Mouse (Mus musculus) gastrocnemius, adult 2 months (tissue): Measurements from ENCODE around the gene Ankrd33. TPM values are rescaled to one million over a fixed set of nuclear protein-coding genes. Genes with fewer than 3 reads are reported as not detected.
"Not testable (repeated sequence)": the region's sequence is repeated elsewhere in the genome, so short reads cannot be mapped to it uniquely, and the experiment has no call there.

Source experiments
- DNase-seq: peaks from one replicate; pipeline ENCODE4 v3.0.0; 2022
- H3K27ac ChIP-seq: fragments of 200-600 bp; 2 replicates; pipeline ENCODE4 v1.8.1; 2022; ENCODE audit warnings: mild to moderate bottlenecking
- H3K4me3 ChIP-seq: fragments of 200-600 bp; 2 replicates; pipeline ENCODE4 v1.8.1; 2022; ENCODE audit warnings: mild to moderate bottlenecking, moderate library complexity
- CTCF ChIP-seq: fragments of 200-600 bp; IDR thresholded peaks from 2 replicates; pipeline ENCODE4 v1.8.1; 2022; ENCODE audit warnings: antibody characterized with exemption, mild to moderate bottlenecking, moderate library complexity
- intact Hi-C: fragments of 180-260 bp; cut with DNase I; formaldehyde crosslinking; loops from one replicate; pipeline ENCODE4 v1.15.1; 2025
- total RNA-seq, 2 experiments: library from RNA; stranded (reverse); gene quantifications; 2 replicates each; pipeline ENCODE4 v1.2.3; 2021

Ankrd33 gene
- total RNA-seq, 2 experiments from 2014 or later, result not detected

DNA sequence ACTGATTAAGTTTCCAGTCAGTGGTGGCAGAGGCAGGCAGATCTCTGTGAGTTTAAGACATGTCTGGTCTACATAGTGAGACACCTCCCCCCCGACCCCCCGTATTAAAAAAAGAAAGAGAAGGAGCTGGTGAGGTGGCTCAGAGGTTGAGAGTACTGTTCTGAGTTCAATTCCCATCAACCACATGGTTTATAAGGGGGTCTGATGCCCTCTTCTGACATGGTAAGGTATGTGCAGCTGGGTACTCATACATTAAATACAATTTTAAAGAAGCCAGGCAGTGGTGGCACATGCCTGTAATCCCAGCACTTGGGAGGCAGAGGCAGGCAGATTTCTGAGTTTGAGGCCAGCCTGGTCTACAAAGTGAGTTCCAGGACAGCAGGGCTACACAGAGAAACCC lies 1.8 kb upstream of the Ankrd33 start:
- DNase-seq, intact Hi-C loops: not testable (repeated sequence)
- peak overlapping the region; percentile 79 for H3K27ac ChIP-seq

DNA sequence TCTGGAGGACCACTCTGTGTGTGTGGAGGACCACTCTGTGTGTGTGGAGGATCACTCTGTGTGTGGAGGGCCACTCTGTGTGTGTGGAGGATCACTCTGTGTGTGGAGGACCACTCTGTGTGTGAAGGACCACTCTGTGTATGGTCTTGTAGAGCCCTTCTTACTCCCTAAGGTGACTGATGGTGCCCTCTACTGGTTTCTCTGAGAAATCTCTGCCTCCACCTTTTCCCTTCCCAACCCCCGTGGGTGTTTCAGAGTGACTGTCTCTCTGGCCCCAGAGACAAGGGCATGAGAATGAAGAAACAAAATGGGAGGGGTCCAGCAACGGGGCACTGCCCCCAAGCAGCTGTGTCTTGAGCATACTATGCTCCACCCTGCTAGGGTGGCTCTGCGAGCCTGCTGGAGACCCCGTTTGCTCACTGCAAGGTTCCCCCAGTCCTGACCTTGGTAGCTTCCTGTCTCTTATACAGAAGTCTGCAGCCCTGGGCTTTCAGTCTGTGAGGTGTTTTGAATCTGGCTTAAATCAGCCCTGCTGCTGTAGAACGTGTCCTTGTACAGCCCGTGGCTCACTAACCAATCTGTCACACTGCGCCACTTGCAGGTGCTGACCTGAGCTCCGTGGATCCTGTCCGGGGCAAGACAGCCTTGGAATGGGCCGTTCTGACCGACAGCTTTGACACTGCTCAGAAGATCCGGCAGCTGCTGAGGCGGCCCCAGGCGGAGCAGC lies 3.0 kb downstream of the Ankrd33 start:
- Histone ChIP-seq H3K4me3 (no peak overlapping the region), H3K27ac (peak overlapping the region; percentile 35; the same call in 1 of the 2 replicates)
- DNase-seq, result no peak
- intact Hi-C loops, result no loop called here
- TF ChIP-seq CTCF, result peak; percentile 69

More for the DNA sequence above, 1.8 kb upstream of the Ankrd33 start:
- H3K4me3 ChIP-seq, result not testable (repeated sequence)
- peak; percentile 24; the same call in 1 of the 2 replicates for TF ChIP-seq CTCF

DNA sequence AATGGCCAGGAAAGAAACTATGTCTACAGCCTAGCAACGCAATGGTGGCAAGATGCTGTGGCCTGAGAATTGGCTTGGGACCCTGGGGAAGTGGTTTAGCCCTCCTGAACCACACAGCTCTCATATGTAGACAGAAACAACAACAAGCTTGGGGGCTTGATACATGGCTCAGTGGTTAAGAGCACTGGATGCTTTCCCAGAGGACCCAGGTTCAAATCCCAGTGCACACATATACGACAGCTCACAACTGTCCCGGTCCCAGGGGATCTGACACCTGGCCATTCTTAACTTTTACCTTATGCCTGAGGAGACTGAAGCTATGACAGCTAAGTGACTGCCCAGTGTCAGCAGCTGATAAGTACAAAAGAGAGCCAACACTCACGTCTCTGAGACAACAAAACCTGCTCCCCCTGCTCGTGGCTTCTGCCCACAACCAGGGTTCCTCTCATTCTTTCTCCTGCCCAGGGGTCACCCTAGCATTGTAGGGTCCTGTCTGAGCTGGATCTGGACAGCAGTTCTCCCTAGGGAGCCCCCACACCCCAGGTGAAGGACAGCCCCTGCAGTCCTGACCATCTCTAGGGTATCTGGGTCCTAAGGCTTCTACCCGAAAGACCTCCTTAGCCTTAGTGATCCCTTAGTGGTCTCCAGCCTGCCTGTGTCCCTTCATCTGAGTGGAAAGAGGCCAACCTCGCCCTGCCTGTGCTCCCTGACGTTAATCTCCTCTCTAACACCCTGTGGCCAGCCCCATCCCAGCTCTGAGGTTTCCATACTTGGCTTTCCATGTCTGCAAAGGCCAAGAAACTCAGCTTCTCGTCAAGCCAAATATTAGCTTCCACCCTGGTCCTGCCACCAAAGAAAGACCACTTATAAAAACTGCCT lies 6.1 kb downstream of the Ankrd33 start:
- TF ChIP-seq CTCF, result no peak
- peak overlapping the region; percentile 89 for H3K27ac ChIP-seq
- H3K4me3 ChIP-seq, result no peak overlapping the region
- intact Hi-C loops, result no loop called here
- DNase-seq, result no peak

DNA sequence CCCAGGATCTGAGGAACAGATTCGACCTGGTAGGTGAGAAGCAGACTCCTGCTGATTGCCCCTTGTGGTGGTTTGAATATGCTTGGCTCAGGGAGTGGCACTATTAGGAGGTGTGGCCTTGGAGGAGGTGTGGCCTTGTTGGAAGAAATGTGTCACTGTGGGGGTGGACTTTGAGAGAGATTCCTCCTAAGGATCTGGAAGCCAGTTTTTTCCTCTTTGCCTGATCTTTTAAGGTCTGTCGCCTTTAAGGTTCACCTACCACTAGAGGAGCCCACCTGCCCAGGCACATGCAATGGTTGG lies 6.7 kb downstream of the Ankrd33 start:
- Histone ChIP-seq H3K4me3 (no peak overlapping the region), H3K27ac (peak overlapping the region; percentile 89)
- intact Hi-C loops, result no loop called here
- peak; percentile 32 for TF ChIP-seq CTCF
- no peak for DNase-seq

DNA sequence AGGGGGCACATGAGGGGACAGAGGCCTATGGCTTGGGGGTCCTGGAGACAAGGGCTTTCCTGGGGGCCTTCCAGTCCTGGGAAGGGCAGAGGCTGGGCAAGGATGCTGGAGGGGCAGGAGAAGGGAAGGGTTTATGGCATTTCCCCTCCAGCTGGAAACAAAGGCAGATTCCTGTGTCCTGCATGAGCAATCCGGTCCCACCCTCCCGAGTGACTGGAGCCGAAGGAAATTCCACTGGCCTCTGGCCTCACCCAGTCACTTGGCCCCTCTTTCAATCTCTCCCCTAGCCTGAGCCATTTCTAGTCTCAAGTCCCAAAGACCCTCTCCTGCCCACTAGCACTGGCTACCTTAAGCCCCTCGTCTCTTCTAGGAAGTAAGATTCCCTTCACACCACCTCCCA lies 7.6 kb downstream of the Ankrd33 start:
- peak overlapping the region; percentile 89 for H3K27ac ChIP-seq
- DNase-seq, result peak; percentile 62
- intact Hi-C loops, result no loop called here
- TF ChIP-seq CTCF, result no peak
- H3K4me3 ChIP-seq, result no peak overlapping the region

DNA sequence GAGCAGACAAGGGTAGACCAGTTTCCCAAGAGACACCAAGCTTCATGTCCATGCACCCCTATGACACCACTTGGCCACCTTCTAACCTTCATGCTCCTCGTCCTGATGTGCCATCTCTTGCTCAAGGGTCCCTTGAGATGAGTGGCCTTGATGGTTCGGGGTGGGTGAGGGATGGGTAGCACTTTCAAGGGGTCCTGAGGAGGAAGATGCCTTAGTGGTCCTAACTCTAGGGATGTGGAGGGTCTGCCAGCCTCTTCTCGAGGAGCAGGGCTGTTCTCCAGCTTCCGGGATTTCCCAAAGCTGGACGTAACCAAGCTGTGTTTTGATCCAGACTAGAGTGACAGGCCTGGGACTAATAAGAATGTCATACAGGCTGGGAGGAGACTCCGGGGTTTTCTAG lies 10.0 kb downstream of the Ankrd33 start:
- Histone ChIP-seq H3K4me3 (no peak overlapping the region), H3K27ac (no peak overlapping the region)
- no peak for DNase-seq
- intact Hi-C loops, result no loop called here
- no peak for TF ChIP-seq CTCF

DNA sequence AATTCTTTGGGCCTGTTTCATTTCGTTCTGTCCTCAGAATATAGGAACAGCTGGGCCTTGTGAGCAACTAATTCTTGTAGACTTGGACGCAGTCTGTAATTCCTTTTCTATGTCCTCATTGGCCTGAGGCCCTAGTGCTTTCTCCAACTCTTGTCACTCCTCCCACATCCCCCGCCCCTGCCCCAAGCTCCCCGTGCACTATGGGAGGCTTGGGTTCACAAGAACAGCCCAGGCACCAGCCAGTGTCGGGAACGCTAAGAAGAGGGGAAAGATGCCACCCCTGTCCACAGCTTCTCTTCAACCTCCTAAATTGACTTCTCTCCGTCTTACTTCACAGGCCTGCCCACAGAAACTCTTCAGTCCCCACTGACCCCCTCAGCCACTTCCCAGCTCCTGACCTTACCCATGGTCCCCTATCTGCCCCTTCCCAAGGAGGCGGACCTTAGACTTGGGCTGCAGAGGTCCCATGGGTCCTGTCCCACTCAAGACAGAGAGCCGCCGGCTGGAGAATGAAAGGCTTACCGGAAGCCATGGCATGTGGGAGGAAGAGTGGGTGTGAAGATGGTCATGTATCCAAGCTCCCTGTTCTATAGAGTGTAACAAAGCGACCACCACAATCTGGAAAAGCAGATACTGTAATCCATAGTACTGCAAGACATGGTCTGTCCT lies 11.5 kb downstream of the Ankrd33 start:
- peak; percentile 67 for DNase-seq
- TF ChIP-seq CTCF, result no peak
- intact Hi-C loops, result no loop called here
- H3K4me3 ChIP-seq, result no peak overlapping the region
- H3K27ac ChIP-seq, result peak overlapping the region; percentile 95

DNA sequence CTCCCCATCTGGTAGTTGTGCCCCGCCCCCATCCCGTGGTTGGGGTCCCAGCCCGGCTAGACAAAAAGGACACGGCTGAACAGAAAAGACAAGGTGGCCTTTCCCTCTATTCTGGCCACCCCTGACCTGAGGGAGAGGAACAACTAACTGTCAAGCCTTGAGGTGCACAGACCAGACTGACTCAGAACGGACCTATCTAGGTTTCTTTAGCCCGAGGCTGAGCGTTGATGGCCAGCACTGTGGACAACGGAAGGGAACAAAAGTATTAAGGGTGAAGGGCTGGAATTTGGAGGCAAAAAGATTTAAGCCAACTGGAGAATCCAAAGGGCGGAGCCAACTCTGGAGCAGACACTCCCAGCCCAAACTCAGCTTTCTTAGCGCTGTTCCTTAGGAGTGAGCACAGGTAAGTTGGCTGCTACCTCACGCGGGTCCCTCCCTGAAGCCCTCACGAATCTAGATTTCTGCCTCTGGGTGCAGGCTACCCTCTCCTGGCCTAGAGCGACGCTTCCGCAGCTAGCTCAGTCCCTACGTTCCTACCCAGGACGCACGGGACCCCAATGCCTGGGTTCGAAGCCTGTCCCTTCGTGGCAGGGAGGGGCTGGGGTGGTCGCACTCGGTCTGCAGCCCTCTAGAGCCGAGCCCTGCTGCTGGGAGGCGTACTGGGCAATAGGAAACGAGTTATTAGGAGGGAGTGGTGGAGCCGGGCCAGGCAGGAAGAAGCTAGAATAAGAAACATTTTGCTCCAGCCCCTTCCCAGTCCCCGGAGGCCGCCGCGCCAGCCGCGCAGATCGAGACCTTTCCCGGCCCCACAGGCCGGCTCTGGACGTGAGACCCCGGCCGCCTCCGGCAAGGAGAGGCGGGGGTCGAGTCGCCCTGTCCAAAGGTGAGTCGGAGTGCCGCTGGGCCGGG lies 12.9 kb downstream of the Ankrd33 start, which contains the start of gene Acvrl1:
TSS of gene Acvrl1 (plus strand) at position 342 of the 909 bp plus-strand sequence.
- peak within 1 kb of the TSS; percentile 85 for H3K4me3 ChIP-seq
- TF ChIP-seq CTCF, result no peak
- peak; percentile 79 for DNase-seq
- intact Hi-C loops, result no loop called here
- peak within 1 kb of the TSS; percentile 95 for H3K27ac ChIP-seq

DNA sequence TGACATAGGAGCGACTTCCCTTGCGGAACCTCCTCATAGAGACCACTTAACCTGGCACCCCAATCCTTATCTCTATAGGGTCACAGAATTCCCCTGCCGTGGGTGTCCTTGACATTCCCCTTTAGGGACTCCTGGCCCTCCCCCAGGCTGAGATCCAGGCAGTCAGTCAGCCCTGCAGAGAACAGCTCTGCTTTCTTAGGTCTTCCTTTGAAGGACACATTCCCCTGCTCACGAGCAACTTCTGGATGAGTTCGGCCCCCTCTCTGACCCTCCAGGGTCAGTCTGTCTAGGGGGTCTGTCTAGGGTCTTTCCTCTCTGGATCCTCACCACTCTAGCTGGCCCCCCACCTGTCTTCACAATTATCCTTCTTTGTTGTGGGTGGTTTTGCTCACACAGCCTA lies 13.9 kb downstream of the Ankrd33 start:
- peak overlapping the region; percentile 85 for H3K4me3 ChIP-seq
- H3K27ac ChIP-seq, result peak overlapping the region; percentile 95
- intact Hi-C loops, result no loop called here
- TF ChIP-seq CTCF, result no peak
- DNase-seq, result peak; percentile 21

DNA sequence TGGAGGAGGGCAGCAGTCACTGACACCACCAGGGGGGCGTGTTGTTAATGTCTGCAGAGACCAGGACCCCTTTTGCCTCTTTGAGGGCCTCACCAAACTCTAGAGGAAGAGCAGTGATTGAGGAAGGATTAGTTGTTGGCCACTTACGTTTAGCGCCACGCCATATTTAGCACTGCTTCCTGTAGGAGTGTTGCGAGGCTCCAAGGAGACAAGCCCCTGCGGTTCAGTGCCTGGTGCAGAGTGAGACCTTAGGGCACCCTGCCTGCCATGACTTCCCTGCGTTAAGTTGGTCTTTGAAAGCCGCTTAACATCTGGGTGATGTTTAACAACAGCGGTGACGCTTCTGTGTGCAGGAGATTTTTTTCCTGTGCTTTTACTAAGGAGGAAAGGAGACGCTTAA lies 15.9 kb downstream of the Ankrd33 start:
- intact Hi-C loops, result no loop called here
- no peak for TF ChIP-seq CTCF
- Histone ChIP-seq H3K27ac (peak overlapping the region; percentile 64), H3K4me3 (peak overlapping the region; percentile 85)
- peak; percentile 10 for DNase-seq

DNA sequence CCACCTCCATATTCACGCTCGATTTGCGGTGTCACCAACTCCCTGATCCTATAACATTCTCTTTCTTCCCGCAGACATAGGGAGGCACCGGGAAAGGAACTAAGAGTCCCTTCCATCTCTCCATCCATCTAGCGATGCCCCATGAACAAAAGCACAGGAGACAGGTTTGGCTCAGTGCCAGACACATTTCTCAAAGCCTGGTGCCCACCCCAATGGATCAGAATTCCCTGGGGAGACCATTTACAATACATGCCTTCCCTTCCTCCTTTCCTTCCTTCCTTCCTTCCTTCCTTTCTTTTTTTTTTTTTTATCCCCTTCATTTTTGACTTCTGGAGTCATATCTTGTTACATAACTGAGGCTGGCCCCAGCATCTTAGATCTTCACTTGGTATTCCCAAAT lies 16.5 kb downstream of the Ankrd33 start:
- intact Hi-C loops, result no loop called here
- no peak for TF ChIP-seq CTCF
- H3K27ac ChIP-seq, result peak overlapping the region; percentile 64
- peak; percentile 11 for DNase-seq
- H3K4me3 ChIP-seq, result peak overlapping the region; percentile 85

DNA sequence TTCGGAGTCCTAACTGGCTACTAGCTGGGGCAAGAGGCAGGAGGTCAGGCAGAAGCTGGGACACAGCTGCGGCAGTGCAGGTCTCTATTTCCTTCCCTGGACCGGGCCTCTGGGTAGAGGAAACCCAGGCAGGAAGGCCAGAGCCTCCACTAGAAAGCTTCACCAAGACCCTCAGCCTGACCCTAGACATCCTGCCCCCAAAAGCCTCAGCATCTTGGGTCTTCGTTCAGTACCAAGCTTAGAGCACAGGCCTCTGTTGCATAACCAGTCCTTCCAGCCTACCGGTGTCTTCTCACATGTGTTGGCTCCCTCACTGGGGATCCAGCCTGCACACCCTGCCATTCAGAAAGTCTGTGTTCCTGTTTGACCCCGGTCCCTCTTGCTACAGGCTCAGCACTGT lies 17.2 kb downstream of the Ankrd33 start:
- no peak for TF ChIP-seq CTCF
- intact Hi-C loops, result no loop called here
- peak; percentile 25 for DNase-seq
- Histone ChIP-seq H3K27ac (peak overlapping the region; percentile 64), H3K4me3 (peak overlapping the region; percentile 85)
